Mouse (Mus musculus): Measurements from ENCODE around the gene H2-Aa. TPM values are rescaled to one million over a fixed set of nuclear protein-coding genes. Genes with fewer than 3 reads are reported as not detected.
A peak's percentile ranks its signal among the peaks of the same experiment; 100 is the strongest.

The H2-Aa gene
- total RNA-seq, 2 experiments from 2014 or later = 4.5 TPM

- DNase-seq = peak; percentile 55
Measured at GRCm38 (mm10) chr17:34263068-34263467, 24.6 kb downstream of the H2-Aa start.

- DNase-seq = peak; percentile 67
Measured at GRCm38 (mm10) chr17:34261502-34261901, 26.1 kb downstream of the H2-Aa start.

GRCm38 (mm10) chr17:34260551-34260950 lies 27.1 kb downstream of the H2-Aa start:
- DNase-seq = no peak

GRCm38 (mm10) chr17:34257594-34258375 lies 29.8 kb downstream of the H2-Aa start, which contains the start of gene H2-Ab1:
Gene H2-Ab1, plus strand, starts transcription at chr17:34257689.
- peak; percentile 76 for DNase-seq

GRCm38 (mm10) chr17:34256501-34256900 lies 31.1 kb downstream of the H2-Aa start:
- no peak for DNase-seq

- no peak for DNase-seq
Measured at GRCm38 (mm10) chr17:34251666-34252065, 36.0 kb downstream of the H2-Aa start.

- no peak for DNase-seq
Measured at GRCm38 (mm10) chr17:34249878-34250277, 37.7 kb downstream of the H2-Aa start.

- no peak for DNase-seq
Measured at GRCm38 (mm10) chr17:34249361-34249760, 38.3 kb downstream of the H2-Aa start.

GRCm38 (mm10) chr17:34248764-34249163 lies 38.9 kb downstream of the H2-Aa start:
- no peak for DNase-seq

GRCm38 (mm10) chr17:34247047-34247446 lies 40.6 kb downstream of the H2-Aa start:
- no peak for DNase-seq

- no peak for DNase-seq
Measured at GRCm38 (mm10) chr17:34244656-34245055, 43.0 kb downstream of the H2-Aa start.

GRCm38 (mm10) chr17:34240916-34241315 lies 46.7 kb downstream of the H2-Aa start:
- no peak for DNase-seq

- DNase-seq = no peak
Measured at GRCm38 (mm10) chr17:34240366-34240765, 47.3 kb downstream of the H2-Aa start.

GRCm38 (mm10) chr17:34239601-34240041 lies 48.0 kb downstream of the H2-Aa start:
- no peak for DNase-seq

- no peak for DNase-seq
Measured at GRCm38 (mm10) chr17:34238706-34239105, 48.9 kb downstream of the H2-Aa start, which contains the start of gene H2-Ob. Gene H2-Ob, plus strand, starts transcription at chr17:34238903.

GRCm38 (mm10) chr17:34237741-34238140 lies 49.9 kb downstream of the H2-Aa start:
- no peak for DNase-seq

GRCm38 (mm10) chr17:34236691-34237090 lies 50.9 kb downstream of the H2-Aa start:
- no peak for DNase-seq

- DNase-seq = peak; percentile 76
Measured at GRCm38 (mm10) chr17:34234926-34235325, 52.7 kb downstream of the H2-Aa start.

Other genes with a start within 250 kb of the H2-Aa start
- 100 to 1,000 TPM in 1 of 2 experiments, 10 to 100 TPM in 1; 72.0 to 106 TPM for gene Col11a2, start 248.4 kb downstream of the H2-Aa start, total RNA-seq (2021)
- not detected for gene H2-Oa, start 195.5 kb downstream of the H2-Aa start, total RNA-seq (2021)
- 1 to 10 TPM; 4.6 to 6.1 TPM for gene H2-DMa, start 168.3 kb downstream of the H2-Aa start, total RNA-seq (2021)
- gene Brd2, start 165.2 kb downstream of the H2-Aa start, total RNA-seq (2021) = 100 to 1,000 TPM in 1 of 2 experiments, 10 to 100 TPM in 1; 91.9 to 114 TPM
- gene H2-DMb2, start 144.5 kb downstream of the H2-Aa start, total RNA-seq (2021) = under 1 TPM; 0.25 to 0.61 TPM
- gene H2-DMb1, start 134.8 kb downstream of the H2-Aa start, total RNA-seq (2021) = 1 to 10 TPM; 1.4 to 1.8 TPM
- 1 to 10 TPM; 2.6 to 3.8 TPM for gene Tap1, start 100.3 kb downstream of the H2-Aa start, total RNA-seq (2021)
- 1 to 10 TPM; 1.6 to 1.7 TPM for gene Psmb9, start 100.1 kb downstream of the H2-Aa start, total RNA-seq (2021)
- gene Psmb8, start 90.1 kb downstream of the H2-Aa start, total RNA-seq (2021) = 1 to 10 TPM; 4.5 to 5.1 TPM
- gene Tap2, start 84.3 kb downstream of the H2-Aa start, total RNA-seq (2021) = 1 to 10 TPM; 6.5 to 7.0 TPM
- under 1 TPM; 0.26 to 0.34 TPM for gene H2-Ob, start 48.9 kb downstream of the H2-Aa start, total RNA-seq (2021)
- 1 to 10 TPM; 3.6 to 4.1 TPM for gene H2-Ab1, start 30.1 kb downstream of the H2-Aa start, total RNA-seq (2021)
- 1 to 10 TPM; 2.9 to 5.0 TPM for gene H2-Eb1, start 18.0 kb upstream of the H2-Aa start, total RNA-seq (2021)
- not detected for gene H2-Eb2, start 37.8 kb upstream of the H2-Aa start, total RNA-seq (2021)
- under 1 TPM; 0.40 to 0.81 TPM for gene Btnl2, start 67.0 kb upstream of the H2-Aa start, total RNA-seq (2021)
- not detected for gene Btnl1, start 89.3 kb upstream of the H2-Aa start, total RNA-seq (2021)
- under 1 TPM; 0.36 to 0.42 TPM for gene BC051142, start 111.0 kb upstream of the H2-Aa start, total RNA-seq (2021)
- gene Btnl4, start 189.5 kb upstream of the H2-Aa start, total RNA-seq (2021) = not detected
- not detected for gene Btnl6, start 229.5 kb upstream of the H2-Aa start, total RNA-seq (2021)

Data from gastrocnemius, postnatal 10 days (tissue).